Mouse (Mus musculus): ENCODE results near the gene Clcn6. TPM values are rescaled to one million over a fixed set of nuclear protein-coding genes. Genes with fewer than 3 reads are reported as not detected.

Clcn6 gene
- polyA plus RNA-seq, 1 experiment: 59.4 TPM

DNA sequence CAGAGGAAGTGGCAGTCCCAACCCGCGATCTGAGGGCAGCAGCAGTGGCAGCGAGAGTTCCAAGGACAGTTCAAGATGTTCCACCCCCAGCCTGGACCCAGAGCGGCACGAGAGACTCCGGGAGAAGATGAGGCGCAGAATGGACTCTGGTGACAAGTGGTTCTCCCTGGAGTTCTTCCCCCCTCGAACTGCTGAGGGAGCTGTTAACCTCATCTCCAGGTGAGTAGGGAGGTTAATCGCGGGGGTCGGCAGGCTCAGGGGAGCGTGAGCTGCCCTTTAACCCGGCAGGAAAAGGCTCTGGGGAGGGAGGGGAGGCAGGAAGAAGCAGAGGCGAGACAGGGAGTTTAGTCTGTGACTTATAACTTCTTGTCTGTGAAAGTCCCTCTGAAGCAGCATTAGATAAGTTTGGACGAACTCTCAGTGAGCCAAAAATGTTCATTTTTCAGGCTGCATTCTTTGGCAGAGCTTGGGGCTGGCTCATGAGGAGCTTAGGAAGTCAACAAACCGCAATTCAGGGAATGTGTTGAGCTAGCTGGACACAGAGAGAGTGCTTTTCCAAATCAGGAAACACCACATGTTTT is 3.1 kb upstream of the Clcn6 start:
- no peak for DNase-seq
- 24% methylated on average over 16 of the region's 16 CpGs for WGBS
- Histone ChIP-seq H3K27me3 (ENCODE audit: control insufficient read depth, insufficient read depth, low read length) (no peaks in the 10 kb centered on the region), H3K27ac (ENCODE audit: insufficient read depth, low read length) (peak overlapping the region; percentile 22; the same call in 1 of the 2 replicates), H3K4me3 (replicated peaks; ENCODE audit: insufficient read depth, low read depth, low read length) (peak overlapping the region; percentile 44), H3K4me1 (ENCODE audit: control insufficient read depth, insufficient read depth, low read length) (peaks cover 22% of the 10 kb centered on the region)
- no peak for TF ChIP-seq POLR2A (IDR thresholded peaks at IDR 0.05; ENCODE audit: borderline replicate concordance, insufficient read depth, low read length)
- TF ChIP-seq CTCF (IDR thresholded peaks at IDR 0.05; ENCODE audit: borderline replicate concordance, insufficient read depth, low read depth, low read length): no peak

DNA sequence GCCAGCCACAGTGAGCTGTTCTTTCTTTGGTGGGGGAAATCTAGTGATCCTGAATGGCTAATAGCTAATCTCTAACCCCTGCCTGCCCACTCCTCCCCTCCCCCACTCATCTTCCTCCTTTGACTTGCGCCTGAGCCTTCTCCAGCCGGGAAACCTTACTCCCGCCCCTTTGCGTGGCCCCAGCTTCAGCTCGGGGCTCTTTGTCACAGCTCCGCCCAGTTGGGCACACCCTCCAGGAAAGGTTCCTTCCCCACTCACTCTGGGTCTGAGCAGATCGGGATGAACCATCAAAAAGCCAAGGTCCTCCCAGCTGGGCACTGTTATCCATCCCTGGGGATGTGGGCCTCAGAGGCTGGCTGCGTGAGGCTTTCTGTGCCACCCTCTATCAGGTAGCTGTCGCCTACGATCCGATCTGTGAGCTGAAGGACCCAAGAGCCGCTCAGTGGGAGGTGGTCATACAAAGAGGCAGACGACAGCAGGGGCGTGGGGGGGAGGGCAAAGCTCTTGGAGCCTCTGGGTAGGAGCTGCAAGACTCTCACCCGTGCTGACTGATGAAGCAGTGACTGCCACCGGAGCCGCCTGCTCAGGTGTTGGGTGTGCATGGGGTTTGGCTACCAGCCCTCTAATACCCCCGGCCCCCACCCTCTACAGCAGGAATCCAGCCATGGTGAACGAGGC is 2.5 kb upstream of the Clcn6 start:
- DNase-seq: peak; percentile 67 to 68
- H3K27ac ChIP-seq (ENCODE audit: insufficient read depth, low read length): peak overlapping the region; percentile 22; the same call in 1 of the 2 replicates
- peak overlapping the region; percentile 44 for H3K4me3 ChIP-seq (replicated peaks; ENCODE audit: insufficient read depth, low read depth, low read length)
- H3K4me1 ChIP-seq (ENCODE audit: control insufficient read depth, insufficient read depth, low read length): peaks cover 22% of the 10 kb centered on the region
- no peaks in the 10 kb centered on the region for H3K27me3 ChIP-seq (ENCODE audit: control insufficient read depth, insufficient read depth, low read length)
- 11% methylated on average over 19 of the region's 19 CpGs for WGBS
- no peak for TF ChIP-seq CTCF (IDR thresholded peaks at IDR 0.05; ENCODE audit: borderline replicate concordance, insufficient read depth, low read depth, low read length)
- no peak for TF ChIP-seq POLR2A (IDR thresholded peaks at IDR 0.05; ENCODE audit: borderline replicate concordance, insufficient read depth, low read length)

DNA sequence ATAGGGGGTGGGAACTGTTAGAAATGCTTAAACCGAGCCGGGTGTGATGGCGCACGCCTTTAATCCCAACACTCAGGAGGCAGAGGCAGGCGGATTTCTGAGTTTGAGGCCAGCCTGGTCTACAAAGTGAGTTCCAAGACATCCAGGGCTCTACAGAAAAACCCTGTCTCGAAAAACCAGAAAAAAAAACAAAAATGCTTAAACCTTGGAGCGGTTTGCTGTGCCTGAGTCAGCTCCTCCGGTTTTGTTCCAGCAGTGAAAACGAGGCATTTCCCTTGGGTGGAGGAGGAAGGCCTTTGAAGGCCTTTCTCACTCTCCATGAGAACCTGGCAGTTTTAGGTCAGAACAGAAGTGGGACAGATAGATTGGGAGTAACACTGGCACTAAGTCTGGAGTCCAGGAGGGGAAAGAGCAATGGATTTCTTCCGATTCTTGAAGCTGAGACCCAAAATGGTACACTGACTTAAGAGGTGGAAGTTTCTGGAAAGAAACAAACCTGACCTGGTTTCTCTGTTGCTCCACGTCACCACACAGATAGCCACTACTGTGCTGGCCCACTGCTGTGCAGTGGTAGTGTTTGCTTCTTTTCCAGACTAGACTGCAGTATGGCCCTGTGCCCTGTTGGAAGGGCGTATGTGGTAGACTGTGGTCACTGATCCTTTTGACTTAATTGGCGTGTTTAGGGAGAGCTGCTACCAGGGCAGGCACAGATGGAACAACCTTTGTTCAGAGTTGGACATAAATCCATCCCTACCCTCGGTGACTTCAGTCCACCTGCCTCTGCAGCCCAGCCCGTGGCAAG is 1.6 kb upstream of the Clcn6 start:
- 59% methylated on average over 15 of the region's 15 CpGs for WGBS
- Histone ChIP-seq H3K27ac (ENCODE audit: insufficient read depth, low read length) (peak overlapping the region; percentile 82; the same call in 1 of the 2 replicates), H3K4me1 (ENCODE audit: control insufficient read depth, insufficient read depth, low read length) (peaks cover 22% of the 10 kb centered on the region), H3K27me3 (ENCODE audit: control insufficient read depth, insufficient read depth, low read length) (no peaks in the 10 kb centered on the region), H3K4me3 (replicated peaks; ENCODE audit: insufficient read depth, low read depth, low read length) (no peak overlapping the region)
- no peak for DNase-seq
- TF ChIP-seq POLR2A (IDR thresholded peaks at IDR 0.05; ENCODE audit: borderline replicate concordance, insufficient read depth, low read length): no peak
- TF ChIP-seq CTCF (IDR thresholded peaks at IDR 0.05; ENCODE audit: borderline replicate concordance, insufficient read depth, low read depth, low read length): no peak

GRCm38 (mm10) chr4:148039254-148040028 is 820 bp upstream of the Clcn6 start:
- peak overlapping the region; percentile 82 for H3K27ac ChIP-seq (ENCODE audit: insufficient read depth, low read length)
- peaks cover 22% of the 10 kb centered on the region for H3K4me1 ChIP-seq (ENCODE audit: control insufficient read depth, insufficient read depth, low read length)
- TF ChIP-seq POLR2A (IDR thresholded peaks at IDR 0.05; ENCODE audit: borderline replicate concordance, insufficient read depth, low read length): no peak
- no peak for TF ChIP-seq CTCF (IDR thresholded peaks at IDR 0.05; ENCODE audit: borderline replicate concordance, insufficient read depth, low read depth, low read length)
- 11% methylated on average over 19 of the region's 19 CpGs for whole genome bisulfite sequencing
- H3K4me3 ChIP-seq (replicated peaks; ENCODE audit: insufficient read depth, low read depth, low read length): peak overlapping the region; percentile 63
- no peaks in the 10 kb centered on the region for H3K27me3 ChIP-seq (ENCODE audit: control insufficient read depth, insufficient read depth, low read length)
- DNase-seq: peak in 1 of 2 experiments; percentile 41

- peaks cover 22% of the 10 kb centered on the region for H3K4me1 ChIP-seq (ENCODE audit: control insufficient read depth, insufficient read depth, low read length)
- peak overlapping the region; percentile 89 for H3K27ac ChIP-seq (ENCODE audit: insufficient read depth, low read length)
- no peaks in the 10 kb centered on the region for H3K27me3 ChIP-seq (ENCODE audit: control insufficient read depth, insufficient read depth, low read length)
- no peak for DNase-seq
- H3K4me3 ChIP-seq (replicated peaks; ENCODE audit: insufficient read depth, low read depth, low read length): peak overlapping the region; percentile 89
- 5% methylated on average over 26 of the region's 26 CpGs for WGBS
- TF ChIP-seq POLR2A (IDR thresholded peaks at IDR 0.05; ENCODE audit: borderline replicate concordance, insufficient read depth, low read length) (no peak), CTCF (IDR thresholded peaks at IDR 0.05; ENCODE audit: borderline replicate concordance, insufficient read depth, low read depth, low read length) (no peak)
Measured at GRCm38 (mm10) chr4:148038079-148038599, 482 bp downstream of the Clcn6 start.

GRCm38 (mm10) chr4:148035440-148035839 is 3.2 kb downstream of the Clcn6 start:
- Histone ChIP-seq H3K4me1 (ENCODE audit: control insufficient read depth, insufficient read depth, low read length) (peaks cover 11% of the 10 kb centered on the region), H3K27me3 (ENCODE audit: control insufficient read depth, insufficient read depth, low read length) (no peaks in the 10 kb centered on the region), H3K4me3 (replicated peaks; ENCODE audit: insufficient read depth, low read depth, low read length) (no peak overlapping the region), H3K27ac (ENCODE audit: insufficient read depth, low read length) (no peak overlapping the region)
- WGBS: 86% methylated on average over 3 of the region's 3 CpGs
- DNase-seq: no peak
- TF ChIP-seq POLR2A (IDR thresholded peaks at IDR 0.05; ENCODE audit: borderline replicate concordance, insufficient read depth, low read length): no peak
- TF ChIP-seq CTCF (IDR thresholded peaks at IDR 0.05; ENCODE audit: borderline replicate concordance, insufficient read depth, low read depth, low read length): no peak

GRCm38 (mm10) chr4:148033858-148034410 is 4.7 kb downstream of the Clcn6 start:
- Histone ChIP-seq H3K27ac (ENCODE audit: insufficient read depth, low read length) (no peak overlapping the region), H3K4me1 (ENCODE audit: control insufficient read depth, insufficient read depth, low read length) (peaks cover 3% of the 10 kb centered on the region; the same call in 1 of the 2 replicates), H3K4me3 (replicated peaks; ENCODE audit: insufficient read depth, low read depth, low read length) (no peak overlapping the region), H3K27me3 (ENCODE audit: control insufficient read depth, insufficient read depth, low read length) (no peaks in the 10 kb centered on the region)
- WGBS: 84% methylated on average over 7 of the region's 7 CpGs
- TF ChIP-seq POLR2A (IDR thresholded peaks at IDR 0.05; ENCODE audit: borderline replicate concordance, insufficient read depth, low read length) (no peak), CTCF (IDR thresholded peaks at IDR 0.05; ENCODE audit: borderline replicate concordance, insufficient read depth, low read depth, low read length) (no peak)
- no peak for DNase-seq
